Mouse (Mus musculus): ENCODE data around the gene Ifnk. TPM values are rescaled to one million over a fixed set of nuclear protein-coding genes. Genes with fewer than 3 reads are reported as not detected.

Ifnk gene
- polyA plus RNA-seq, 1 experiment from 2014 or later, result 0.14 TPM

GRCm38 (mm10) chr4:35120575-35120974 is 31.3 kb upstream of the Ifnk start:
- Histone ChIP-seq H3K4me3 (ENCODE audit: low read depth, low read length) (no peak overlapping the region), H3K27me3 (ENCODE audit: control insufficient read depth, insufficient read depth, low read depth, low read length) (no peaks in the 10 kb centered on the region), H3K36me3 (ENCODE audit: control insufficient read depth, insufficient read depth) (no peaks in the 10 kb centered on the region), H3K9ac (ENCODE audit: low read depth, low read length) (no peak overlapping the region), H3K4me2 (ENCODE audit: low read depth, low read length) (no peak overlapping the region), H3K27ac (ENCODE audit: low read length) (no peak overlapping the region), H3K9me3 (replicated peaks; ENCODE audit: control insufficient read depth, low read length) (no peaks in the 10 kb centered on the region), H3K4me1 (ENCODE audit: control insufficient read depth, low read depth, low read length) (peaks cover 2% of the 10 kb centered on the region; the same call in 1 of the 2 replicates)
- WGBS (ENCODE audit: insufficient replicate concordance), result 69% methylated on average over 8 of the region's 8 CpGs
- ATAC-seq (ENCODE audit: low read depth), result no peak

- Histone ChIP-seq H3K9ac (ENCODE audit: low read depth, low read length) (no peak overlapping the region), H3K27me3 (ENCODE audit: control insufficient read depth, insufficient read depth, low read depth, low read length) (no peaks in the 10 kb centered on the region), H3K4me2 (ENCODE audit: low read depth, low read length) (no peak overlapping the region), H3K9me3 (replicated peaks; ENCODE audit: control insufficient read depth, low read length) (no peaks in the 10 kb centered on the region), H3K4me1 (ENCODE audit: control insufficient read depth, low read depth, low read length) (peaks cover 2% of the 10 kb centered on the region; the same call in 1 of the 2 replicates), H3K27ac (ENCODE audit: low read length) (no peak overlapping the region), H3K36me3 (ENCODE audit: control insufficient read depth, insufficient read depth) (no peaks in the 10 kb centered on the region), H3K4me3 (ENCODE audit: low read depth, low read length) (no peak overlapping the region)
- 70% methylated on average over 12 of the region's 12 CpGs for WGBS (ENCODE audit: insufficient replicate concordance)
- no peak for ATAC-seq (ENCODE audit: low read depth)
These were observed 30.8 kb upstream of the Ifnk start for GRCm38 (mm10) chr4:35121060-35121459.

GRCm38 (mm10) chr4:35123087-35123486 is 28.8 kb upstream of the Ifnk start:
- ATAC-seq (ENCODE audit: low read depth), result no peak
- H3K9ac ChIP-seq (ENCODE audit: low read depth, low read length), result no peak overlapping the region
- 75% methylated on average over 5 of the region's 5 CpGs for WGBS (ENCODE audit: insufficient replicate concordance)
- H3K27ac ChIP-seq (ENCODE audit: low read length), result no peak overlapping the region
- H3K4me2 ChIP-seq (ENCODE audit: low read depth, low read length), result no peak overlapping the region
- no peaks in the 10 kb centered on the region for H3K36me3 ChIP-seq (ENCODE audit: control insufficient read depth, insufficient read depth)
- H3K4me3 ChIP-seq (ENCODE audit: low read depth, low read length), result no peak overlapping the region
- H3K4me1 ChIP-seq (ENCODE audit: control insufficient read depth, low read depth, low read length), result peaks cover 2% of the 10 kb centered on the region; the same call in 1 of the 2 replicates
- no peaks in the 10 kb centered on the region for H3K9me3 ChIP-seq (replicated peaks; ENCODE audit: control insufficient read depth, low read length)
- no peaks in the 10 kb centered on the region for H3K27me3 ChIP-seq (ENCODE audit: control insufficient read depth, insufficient read depth, low read depth, low read length)

- no peak overlapping the region for H3K27ac ChIP-seq (ENCODE audit: low read length)
- H3K9ac ChIP-seq (ENCODE audit: low read depth, low read length), result no peak overlapping the region
- WGBS (ENCODE audit: insufficient replicate concordance), result 71% methylated on average over 11 of the region's 11 CpGs
- ATAC-seq (ENCODE audit: low read depth), result no peak
- no peak overlapping the region for H3K4me2 ChIP-seq (ENCODE audit: low read depth, low read length)
- no peaks in the 10 kb centered on the region for H3K9me3 ChIP-seq (replicated peaks; ENCODE audit: control insufficient read depth, low read length)
- peaks cover 2% of the 10 kb centered on the region for H3K4me1 ChIP-seq (ENCODE audit: control insufficient read depth, low read depth, low read length)
- H3K27me3 ChIP-seq (ENCODE audit: control insufficient read depth, insufficient read depth, low read depth, low read length), result no peaks in the 10 kb centered on the region
- no peak overlapping the region for H3K4me3 ChIP-seq (ENCODE audit: low read depth, low read length)
- H3K36me3 ChIP-seq (ENCODE audit: control insufficient read depth, insufficient read depth), result no peaks in the 10 kb centered on the region
These were observed 27.8 kb upstream of the Ifnk start for GRCm38 (mm10) chr4:35124027-35124426.

- Histone ChIP-seq H3K27ac (ENCODE audit: low read length) (no peak overlapping the region), H3K9ac (ENCODE audit: low read depth, low read length) (no peak overlapping the region), H3K36me3 (ENCODE audit: control insufficient read depth, insufficient read depth) (no peaks in the 10 kb centered on the region), H3K4me1 (ENCODE audit: control insufficient read depth, low read depth, low read length) (peaks cover 2% of the 10 kb centered on the region), H3K27me3 (ENCODE audit: control insufficient read depth, insufficient read depth, low read depth, low read length) (no peaks in the 10 kb centered on the region), H3K9me3 (replicated peaks; ENCODE audit: control insufficient read depth, low read length) (no peaks in the 10 kb centered on the region), H3K4me2 (ENCODE audit: low read depth, low read length) (no peak overlapping the region), H3K4me3 (ENCODE audit: low read depth, low read length) (no peak overlapping the region)
- 0 out of 2 replicates have a peak, but pooled peaks have one; percentile 27 for ATAC-seq (ENCODE audit: low read depth)
- 49% methylated on average over 6 of the region's 6 CpGs for WGBS (ENCODE audit: insufficient replicate concordance)
These were observed 26.5 kb upstream of the Ifnk start for GRCm38 (mm10) chr4:35125299-35125777.

GRCm38 (mm10) chr4:35126776-35127175 is 25.1 kb upstream of the Ifnk start:
- Histone ChIP-seq H3K36me3 (ENCODE audit: control insufficient read depth, insufficient read depth) (no peaks in the 10 kb centered on the region), H3K27me3 (ENCODE audit: control insufficient read depth, insufficient read depth, low read depth, low read length) (no peaks in the 10 kb centered on the region), H3K9ac (ENCODE audit: low read depth, low read length) (no peak overlapping the region), H3K4me1 (ENCODE audit: control insufficient read depth, low read depth, low read length) (no peaks in the 10 kb centered on the region; the same call in 1 of the 2 replicates), H3K9me3 (replicated peaks; ENCODE audit: control insufficient read depth, low read length) (no peaks in the 10 kb centered on the region), H3K4me3 (ENCODE audit: low read depth, low read length) (no peak overlapping the region), H3K27ac (ENCODE audit: low read length) (no peak overlapping the region), H3K4me2 (ENCODE audit: low read depth, low read length) (no peak overlapping the region)
- ATAC-seq (ENCODE audit: low read depth), result peak; percentile 51; the same call in 1 of the 2 replicates
- 57% methylated on average over 9 of the region's 9 CpGs for WGBS (ENCODE audit: insufficient replicate concordance)

- no peaks in the 10 kb centered on the region for H3K27me3 ChIP-seq (ENCODE audit: control insufficient read depth, insufficient read depth, low read depth, low read length)
- WGBS (ENCODE audit: insufficient replicate concordance), result 59% methylated on average over 6 of the region's 6 CpGs
- no peak overlapping the region for H3K9ac ChIP-seq (ENCODE audit: low read depth, low read length)
- no peaks in the 10 kb centered on the region for H3K9me3 ChIP-seq (replicated peaks; ENCODE audit: control insufficient read depth, low read length)
- no peak overlapping the region for H3K4me2 ChIP-seq (ENCODE audit: low read depth, low read length)
- ATAC-seq (ENCODE audit: low read depth), result no peak
- H3K36me3 ChIP-seq (ENCODE audit: control insufficient read depth, insufficient read depth), result no peaks in the 10 kb centered on the region
- no peak overlapping the region for H3K4me3 ChIP-seq (ENCODE audit: low read depth, low read length)
- peak overlapping the region; percentile 33; the same call in 1 of the 2 replicates for H3K27ac ChIP-seq (ENCODE audit: low read length)
- no peaks in the 10 kb centered on the region; the same call in 1 of the 2 replicates for H3K4me1 ChIP-seq (ENCODE audit: control insufficient read depth, low read depth, low read length)
These were observed 24.1 kb upstream of the Ifnk start for GRCm38 (mm10) chr4:35127759-35128158.

GRCm38 (mm10) chr4:35130411-35130948 is 21.4 kb upstream of the Ifnk start:
- no peak overlapping the region for H3K4me3 ChIP-seq (ENCODE audit: low read depth, low read length)
- no peaks in the 10 kb centered on the region for H3K9me3 ChIP-seq (replicated peaks; ENCODE audit: control insufficient read depth, low read length)
- peaks cover 3% of the 10 kb centered on the region for H3K4me1 ChIP-seq (ENCODE audit: control insufficient read depth, low read depth, low read length)
- no peak overlapping the region for H3K27ac ChIP-seq (ENCODE audit: low read length)
- no peak overlapping the region for H3K4me2 ChIP-seq (ENCODE audit: low read depth, low read length)
- no peak for ATAC-seq (ENCODE audit: low read depth)
- no peak overlapping the region for H3K9ac ChIP-seq (ENCODE audit: low read depth, low read length)
- 16% methylated on average over 6 of the region's 6 CpGs for WGBS (ENCODE audit: insufficient replicate concordance)
- H3K27me3 ChIP-seq (ENCODE audit: control insufficient read depth, insufficient read depth, low read depth, low read length), result no peaks in the 10 kb centered on the region
- no peaks in the 10 kb centered on the region for H3K36me3 ChIP-seq (ENCODE audit: control insufficient read depth, insufficient read depth)

GRCm38 (mm10) chr4:35131592-35131991 is 20.3 kb upstream of the Ifnk start:
- Histone ChIP-seq H3K27me3 (ENCODE audit: control insufficient read depth, insufficient read depth, low read depth, low read length) (no peaks in the 10 kb centered on the region), H3K4me3 (ENCODE audit: low read depth, low read length) (no peak overlapping the region), H3K9me3 (replicated peaks; ENCODE audit: control insufficient read depth, low read length) (no peaks in the 10 kb centered on the region), H3K4me2 (ENCODE audit: low read depth, low read length) (no peak overlapping the region), H3K4me1 (ENCODE audit: control insufficient read depth, low read depth, low read length) (peaks cover 7% of the 10 kb centered on the region), H3K27ac (ENCODE audit: low read length) (no peak overlapping the region), H3K9ac (ENCODE audit: low read depth, low read length) (no peak overlapping the region), H3K36me3 (ENCODE audit: control insufficient read depth, insufficient read depth) (no peaks in the 10 kb centered on the region)
- 66% methylated on average over 4 of the region's 4 CpGs for WGBS (ENCODE audit: insufficient replicate concordance)
- ATAC-seq (ENCODE audit: low read depth), result no peak
